Mouse (Mus musculus) testis, postnatal 10 days (tissue): ENCODE measurements around the gene Itgb7.
"Not testable (repeated sequence)": the region's sequence is repeated elsewhere in the genome, so short reads cannot be mapped to it uniquely, and the experiment has no call there.

ENCODE experiments used
- DNase-seq: peaks from one replicate; pipeline ENCODE4 v3.0.0; 2021; ENCODE audit warnings: low spot score

Itgb7 gene

DNA sequence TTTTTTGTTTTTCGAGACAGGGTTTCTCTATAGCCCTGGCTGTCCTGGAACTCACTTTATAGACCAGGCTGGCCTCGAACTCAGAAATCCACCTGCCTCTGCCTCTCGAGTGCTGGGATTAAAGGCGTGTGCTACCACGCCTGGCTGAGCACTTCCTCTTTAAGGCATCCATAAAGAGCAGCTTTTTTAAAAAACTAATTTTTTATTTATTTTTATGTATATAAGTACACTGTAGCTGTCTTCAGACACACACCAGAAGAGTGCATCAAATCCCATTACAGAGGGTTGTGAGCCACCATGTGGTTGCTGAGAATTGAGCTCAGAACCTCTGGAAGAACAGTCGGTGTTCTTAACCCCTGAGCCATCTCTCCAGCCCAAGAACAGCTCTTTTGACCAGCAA is 6.1 kb downstream of the Itgb7 start:
- DNase-seq, result not testable (repeated sequence)

GRCm38 (mm10) chr15:102224992-102225617 is 6.6 kb downstream of the Itgb7 start:
- DNase-seq, result no peak

GRCm38 (mm10) chr15:102224186-102224991 is 7.4 kb downstream of the Itgb7 start:
- DNase-seq, result peak; percentile 90

GRCm38 (mm10) chr15:102222386-102222785 is 9.4 kb downstream of the Itgb7 start:
- peak; percentile 50 for DNase-seq

DNA sequence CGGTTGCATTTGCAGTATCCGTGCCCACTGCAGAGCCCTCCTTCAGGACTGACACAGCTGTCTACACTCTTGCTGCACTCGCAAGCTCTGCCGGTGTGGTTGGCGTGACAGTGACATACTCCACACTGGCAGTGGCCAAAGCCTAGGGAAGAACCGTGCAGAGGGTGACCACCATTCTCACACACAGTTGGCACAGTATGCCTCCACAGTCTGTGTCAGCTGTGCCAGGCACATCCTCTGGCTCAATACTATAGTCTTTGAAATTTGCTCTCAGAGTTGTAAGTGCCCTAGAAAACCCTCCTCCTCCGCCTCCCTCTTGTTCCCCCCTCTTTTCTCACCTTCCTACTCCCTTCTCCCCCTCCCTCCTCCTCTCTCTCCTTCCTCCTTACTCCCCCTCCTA is 14.4 kb downstream of the Itgb7 start:
- DNase-seq, result no peak

DNA sequence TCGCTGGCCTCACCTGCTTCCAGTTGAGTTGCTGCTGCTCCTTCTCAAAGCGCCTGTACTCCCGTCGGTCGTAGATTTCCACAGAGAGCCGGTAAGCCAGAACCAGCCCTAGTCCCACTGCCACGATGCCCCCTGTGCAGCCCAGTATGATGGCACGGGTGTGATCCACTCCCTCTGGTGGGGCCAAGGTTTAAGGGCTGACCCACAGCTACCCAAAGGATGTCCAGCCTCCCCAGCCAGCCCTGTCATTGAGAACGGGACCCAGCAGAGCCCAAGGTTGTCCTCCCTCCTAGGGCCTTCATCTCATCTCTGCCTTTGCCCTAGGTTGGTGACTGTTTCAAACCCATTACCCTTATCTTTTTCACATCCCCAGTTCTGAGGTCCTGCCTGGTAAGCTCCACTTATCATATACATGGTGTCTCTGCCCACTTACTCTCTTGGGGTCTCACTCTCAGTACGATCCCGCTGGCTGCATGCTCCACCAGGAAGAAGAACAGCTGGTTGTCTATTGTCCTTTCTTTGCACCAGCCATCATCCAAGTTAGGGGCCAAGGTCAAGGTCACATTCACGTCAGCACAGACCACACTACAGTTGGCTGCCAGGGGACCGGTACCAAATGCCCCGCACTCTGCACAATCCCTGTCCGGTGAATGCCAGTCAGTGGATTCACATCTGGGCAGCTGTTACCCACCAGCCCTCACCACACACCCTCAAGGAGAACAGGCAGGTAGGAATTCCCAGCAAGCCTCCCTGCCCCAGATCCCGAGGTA is 15.1 kb downstream of the Itgb7 start:
- peak; percentile 52 for DNase-seq

- DNase-seq, result no peak
Measured at GRCm38 (mm10) chr15:102215624-102216023, 16.1 kb downstream of the Itgb7 start.

DNA sequence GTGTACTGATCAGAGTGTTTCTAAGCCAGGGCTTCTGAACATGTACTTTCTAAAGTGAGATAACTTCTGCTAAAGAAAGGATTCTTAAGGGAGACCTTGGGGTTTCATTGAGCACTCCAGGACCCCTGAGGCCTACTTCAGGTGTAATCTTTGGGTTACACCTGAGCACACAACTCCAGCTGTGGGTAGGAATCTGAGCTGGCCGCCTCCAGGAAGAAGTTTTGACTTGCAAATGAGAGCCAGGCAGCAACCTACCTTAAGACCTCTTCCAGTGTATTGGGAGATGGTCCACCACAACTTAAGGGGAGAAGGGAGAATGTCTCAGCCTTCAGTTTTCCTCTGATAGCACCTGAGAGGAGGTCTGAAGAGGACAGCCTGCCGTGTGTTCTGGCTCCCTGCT is 17.6 kb downstream of the Itgb7 start:
- DNase-seq, result no peak

DNA sequence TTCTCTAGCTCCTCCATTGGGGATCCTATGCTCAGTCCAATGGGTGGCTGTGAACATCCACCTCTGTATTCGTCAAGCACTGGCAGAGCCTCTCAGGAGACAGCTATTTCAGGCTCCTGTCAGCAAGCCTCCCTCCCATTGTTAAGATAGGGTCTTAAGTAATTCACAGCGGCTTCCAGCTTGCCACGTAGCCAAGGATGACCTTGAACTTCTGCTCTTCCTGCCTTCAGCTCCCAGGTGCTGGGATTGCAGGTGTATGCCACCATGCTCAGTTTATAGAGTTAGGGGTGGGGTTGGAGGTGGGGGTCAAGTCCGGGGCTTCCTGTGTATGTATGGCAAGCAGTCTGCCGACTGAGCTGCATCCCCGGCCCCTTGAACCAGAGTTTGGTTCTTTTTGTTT is 19.8 kb downstream of the Itgb7 start:
- DNase-seq, result no peak

DNA sequence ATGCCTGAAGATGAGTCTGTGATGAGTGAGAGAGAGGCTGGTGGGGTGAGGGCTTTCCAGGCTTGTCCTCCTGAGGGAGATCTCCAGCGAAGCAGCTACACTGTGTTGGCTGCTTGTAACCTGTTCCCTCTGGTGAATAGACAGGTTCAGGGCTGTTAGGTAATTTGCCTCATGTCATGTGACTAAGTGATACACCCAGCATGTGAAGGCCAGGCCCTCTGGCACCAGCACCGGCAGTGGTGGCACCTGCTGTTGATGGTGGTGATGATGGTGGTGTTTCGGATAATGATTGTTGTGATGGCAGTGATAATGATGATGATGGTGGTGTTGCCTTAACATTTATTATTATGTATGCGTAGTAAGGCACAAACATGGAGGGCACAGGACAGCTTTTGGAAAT is 20.9 kb downstream of the Itgb7 start:
- no peak for DNase-seq

- no peak for DNase-seq
Measured at GRCm38 (mm10) chr15:102209114-102209513, 22.6 kb downstream of the Itgb7 start.

DNA sequence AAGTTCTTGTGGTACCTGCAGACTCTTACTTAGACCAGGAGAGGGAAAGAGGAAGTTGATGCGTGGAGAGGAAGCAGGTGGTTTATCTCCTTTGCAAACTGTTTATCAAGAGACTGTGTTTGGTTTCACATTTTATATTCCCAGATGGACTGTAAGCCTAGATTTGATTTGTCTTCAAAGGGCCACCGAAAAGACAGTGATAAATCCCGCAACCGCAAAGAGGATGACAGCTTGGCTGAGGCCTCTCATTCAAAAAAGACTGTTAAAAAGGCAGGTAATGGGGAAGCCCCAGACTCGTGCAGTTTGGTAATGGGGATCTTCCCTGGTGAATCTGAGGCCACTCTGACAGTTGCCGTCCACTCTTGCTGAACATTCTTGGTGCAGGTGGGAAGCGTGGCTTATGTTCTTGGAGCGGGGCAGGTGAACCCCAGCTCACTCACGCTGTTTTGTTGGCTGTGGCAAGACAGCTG is 23.6 kb downstream of the Itgb7 start:
- no peak for DNase-seq

GRCm38 (mm10) chr15:102207351-102207750 is 24.4 kb downstream of the Itgb7 start:
- no peak for DNase-seq

DNA sequence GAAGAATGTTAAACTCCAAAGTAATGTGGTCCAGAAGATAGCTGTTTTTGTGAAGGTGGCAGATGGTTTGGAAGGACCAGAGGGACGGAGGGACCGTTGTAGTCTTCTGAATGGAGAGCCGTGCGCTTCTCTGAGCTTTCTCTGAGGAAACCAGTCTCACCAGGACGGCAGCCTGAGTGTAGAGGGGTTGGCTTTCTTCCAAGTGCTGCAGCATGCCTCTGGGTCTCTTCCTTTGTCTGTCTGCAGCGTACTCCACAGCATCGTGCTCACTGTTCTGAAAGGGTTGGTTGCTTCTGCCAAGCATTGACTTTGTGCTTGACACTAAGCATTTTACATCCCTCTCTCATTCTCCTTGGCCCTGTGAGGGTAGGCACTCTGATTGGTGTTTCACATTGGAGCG is 26.0 kb downstream of the Itgb7 start:
- DNase-seq, result no peak

DNA sequence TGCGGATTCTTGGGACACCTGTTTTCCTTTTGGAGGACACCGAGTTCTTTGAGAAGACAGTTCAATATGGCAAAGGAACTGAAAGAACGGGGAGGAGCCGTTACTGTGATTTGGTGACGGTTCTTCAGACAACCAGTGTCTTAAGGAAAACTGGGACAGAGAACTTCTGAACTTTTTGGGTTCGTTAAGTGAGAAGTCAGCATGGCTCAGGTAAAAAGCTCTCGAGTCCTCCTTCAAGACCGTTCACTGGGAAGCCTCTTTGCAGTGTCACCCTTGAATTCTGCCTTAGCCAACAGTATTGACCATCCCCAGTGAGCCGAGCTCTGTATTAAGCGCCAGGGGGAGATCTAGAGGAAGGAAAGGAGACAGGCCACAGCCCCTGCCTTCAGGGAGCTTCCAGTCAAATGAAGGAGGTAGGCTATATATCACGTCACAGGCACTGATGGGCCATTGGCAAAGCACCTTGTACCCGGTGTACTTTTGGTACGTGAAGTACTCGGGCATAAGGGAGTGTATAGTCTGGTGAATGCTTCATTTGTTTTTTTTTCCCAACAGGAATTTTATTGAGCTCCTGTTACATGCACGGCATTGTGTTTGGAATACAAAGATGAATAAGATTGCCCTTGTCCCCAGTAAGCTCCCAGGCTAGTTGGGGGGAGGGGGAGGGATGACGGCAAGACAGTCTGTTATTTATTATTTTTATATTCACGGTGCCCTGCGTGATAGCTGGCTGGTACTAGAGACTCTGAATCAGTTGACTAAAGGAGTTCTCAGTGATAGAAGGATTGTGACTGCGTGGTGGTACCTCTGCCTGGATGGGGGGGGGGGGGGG is 26.9 kb downstream of the Itgb7 start, which contains the start of gene Csad:
TSS of gene Csad (minus strand) at position 51 of the 832 bp plus-strand sequence.
- no peak for DNase-seq

GRCm38 (mm10) chr15:102203835-102204381 is 27.8 kb downstream of the Itgb7 start:
- peak; percentile 84 for DNase-seq

DNA sequence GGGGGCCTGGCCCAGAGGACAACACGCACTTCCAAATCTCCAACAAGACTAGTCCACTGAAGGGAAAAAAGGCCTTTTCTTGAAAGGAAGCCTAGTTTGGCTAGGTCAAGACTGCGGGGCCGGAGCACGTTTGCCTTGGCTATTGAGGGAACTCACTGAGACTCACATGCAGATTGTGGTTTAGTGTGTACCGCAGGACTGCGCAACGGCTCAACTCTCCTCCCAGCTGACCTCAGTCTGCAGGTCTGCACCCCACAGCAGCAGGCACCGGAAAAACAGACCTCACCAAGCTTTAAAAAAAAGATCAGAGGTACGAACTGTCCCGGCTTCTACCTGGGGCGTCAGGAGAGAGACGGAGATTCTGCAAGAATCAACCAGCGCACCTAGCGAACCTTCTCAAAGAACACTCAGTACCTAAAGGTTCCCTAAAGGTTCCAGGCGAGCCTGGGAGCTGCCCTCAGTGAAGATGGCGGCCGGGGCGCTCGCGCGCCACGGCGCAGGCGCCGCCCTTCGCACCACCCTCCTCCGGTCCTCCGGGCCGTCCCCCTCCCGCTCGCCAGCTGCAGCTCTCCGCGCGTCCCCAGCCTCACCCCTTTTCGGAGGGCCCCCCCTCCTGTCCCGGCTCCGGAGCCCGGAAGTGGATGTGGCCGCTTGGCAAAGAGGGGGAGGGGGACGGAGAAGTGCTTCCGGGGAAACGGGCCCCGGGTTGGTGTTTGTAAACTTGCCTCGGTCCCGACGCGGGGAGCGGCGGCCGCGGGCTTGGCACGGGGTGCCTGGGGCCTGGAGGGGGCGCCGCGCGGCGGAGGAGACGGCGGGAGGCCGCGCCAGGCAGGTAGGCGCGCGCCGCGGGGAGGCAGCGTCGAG is 28.5 kb downstream of the Itgb7 start, which contains the start of gene Zfp740:
TSS of gene Zfp740 (plus strand) at position 279 of the 864 bp plus-strand sequence.
- peak; percentile 96 for DNase-seq

DNA sequence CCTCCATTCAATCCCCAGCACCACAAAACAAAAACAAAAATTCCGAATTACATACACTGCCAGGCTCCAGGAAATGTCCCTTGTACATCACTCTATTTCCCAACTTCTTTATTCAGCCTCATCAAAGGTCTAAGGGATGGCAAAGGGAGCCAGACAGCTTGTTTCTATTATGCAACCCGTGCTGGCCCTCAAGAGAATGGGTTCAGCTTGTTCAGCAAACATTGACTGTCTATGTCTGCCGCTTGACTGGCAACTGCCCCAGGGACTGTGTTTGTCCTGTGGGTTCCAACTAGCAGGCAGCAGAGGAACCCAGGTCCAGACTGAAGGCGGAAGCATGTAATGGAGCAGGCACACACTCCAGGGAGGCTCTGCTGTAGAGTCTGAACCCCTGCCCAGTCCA is 32.9 kb downstream of the Itgb7 start:
- no peak for DNase-seq

DNA sequence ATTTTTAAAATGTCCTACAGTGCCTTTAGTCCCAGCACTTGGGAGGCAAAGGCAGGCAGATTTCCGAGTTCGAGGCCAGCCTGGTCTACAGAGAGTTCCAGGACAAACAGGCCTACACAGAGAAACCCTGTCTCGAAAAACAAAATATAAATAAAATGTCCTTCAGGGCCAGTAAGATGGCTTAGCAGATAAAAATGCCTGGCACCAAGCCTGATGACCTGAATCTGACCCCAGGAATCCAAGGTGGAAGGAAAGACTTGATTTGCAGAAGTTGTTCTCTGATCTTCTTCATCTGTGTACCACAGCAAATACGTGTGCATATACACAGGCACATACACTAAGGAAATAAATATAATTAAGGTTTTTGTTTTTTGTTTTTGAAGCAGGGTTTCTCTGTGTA is 36.4 kb downstream of the Itgb7 start:
- DNase-seq, result no peak

DNA sequence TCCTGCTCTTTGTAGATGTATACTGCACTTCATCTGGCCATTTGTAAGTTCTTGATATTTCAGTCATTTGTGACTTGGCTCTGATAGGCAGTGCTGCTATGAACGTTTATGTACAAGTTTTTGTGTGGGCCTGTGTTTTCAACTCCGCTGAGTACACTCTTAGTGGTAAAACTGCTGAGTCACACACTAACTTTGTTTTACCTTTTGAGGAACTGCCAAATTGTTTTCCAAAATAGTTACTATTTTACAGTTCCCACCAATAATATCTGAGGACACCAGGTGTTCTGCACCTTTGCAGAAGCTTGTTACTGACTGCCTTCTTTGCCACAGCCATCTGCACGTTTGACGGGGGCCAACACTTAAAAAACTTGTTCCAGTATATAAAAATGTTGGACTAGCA is 37.3 kb downstream of the Itgb7 start:
- DNase-seq, result no peak
